Mouse (Mus musculus) G1E (cell line): ENCODE results near the gene Tnc. TPM values are rescaled to one million over a fixed set of nuclear protein-coding genes. Genes with fewer than 3 reads are reported as not detected.

Source experiments
- ATAC-seq: 2 replicates; pipeline ENCODE4 v1.8.0; 2016; ENCODE audit warnings: mild to moderate bottlenecking; ENCODE audit not compliant: insufficient number of reproducible peaks, poor library complexity, low FRiP score, severe bottlenecking; ENCODE audit errors: extremely low read depth
- DNase-seq: peaks from one replicate; pipeline ENCODE4 v3.0.0; 2012; ENCODE audit warnings: low spot score
- H3K27me3 ChIP-seq: 2 replicates; pipeline ENCODE4 v1.6.1; 2012; ENCODE audit warnings: mild to moderate bottlenecking, low read length, inconsistent platforms; ENCODE audit not compliant: insufficient read depth
- H3K36me3 ChIP-seq: replicated peaks from 2 replicates; pipeline ENCODE3; 2012; ENCODE audit warnings: mild to moderate bottlenecking, inconsistent platforms
- H3K4me1 ChIP-seq: 2 replicates; pipeline ENCODE4 v1.6.1; 2012; ENCODE audit warnings: low read depth, low read length, inconsistent platforms, mixed read lengths; ENCODE audit not compliant: insufficient read depth
- H3K4me3 ChIP-seq: 2 replicates; pipeline ENCODE4 v1.5.1; 2012; ENCODE audit warnings: low read depth, mild to moderate bottlenecking, inconsistent platforms, low read length, moderate library complexity, mixed read lengths
- H3K9me3 ChIP-seq: replicated peaks from 2 replicates; pipeline ENCODE4 v1.6.1; 2012; ENCODE audit warnings: inconsistent platforms
- CTCF ChIP-seq: IDR thresholded peaks from 2 replicates; pipeline ENCODE4 v1.5.1; 2012; ENCODE audit warnings: low read depth, low read length, inconsistent platforms, mixed read lengths
- GATA1 ChIP-seq: IDR thresholded peaks from 2 replicates; pipeline ENCODE4 v1.6.1; 2012; ENCODE audit warnings: borderline replicate concordance, low read length, inconsistent platforms, mixed read lengths
- GATA2 ChIP-seq: IDR thresholded peaks from 2 replicates; pipeline ENCODE4 v1.6.1; 2012; ENCODE audit warnings: low read depth, low read length, inconsistent platforms, borderline replicate concordance
- POLR2AphosphoS5 ChIP-seq: IDR thresholded peaks from 2 replicates; pipeline ENCODE4 v1.6.1; 2012; ENCODE audit warnings: low read depth, low read length, inconsistent platforms; ENCODE audit not compliant: insufficient replicate concordance
- TAL1 ChIP-seq: conservative IDR thresholded peaks from 2 replicates; pipeline ENCODE4 v1.6.1; 2012; ENCODE audit warnings: low read depth, low read length, inconsistent platforms, mixed read lengths
- polyA plus RNA-seq: library from polyadenylated mRNA; stranded (reverse); fragments of >175 nt; gene quantifications from 2 replicates; pipeline ENCODE4 v1.2.3, GENCODE M21; 2012
- total RNA-seq, 2 experiments: library from RNA; stranded (forward) in 1 of 2; stranded (reverse) in 1 of 2; fragments of 200-1000 nt in 1 of 2; fragments of >200 nt in 1 of 2; fragmentation: Nextera tagmentation in 1 of 2; gene quantifications; 2 replicates each; pipeline ENCODE4 v1.2.3; 2014 to 2017

The Tnc gene
- total and polyA plus RNA-seq, 3 experiments: 0.16 TPM; not detected in 2

DNA sequence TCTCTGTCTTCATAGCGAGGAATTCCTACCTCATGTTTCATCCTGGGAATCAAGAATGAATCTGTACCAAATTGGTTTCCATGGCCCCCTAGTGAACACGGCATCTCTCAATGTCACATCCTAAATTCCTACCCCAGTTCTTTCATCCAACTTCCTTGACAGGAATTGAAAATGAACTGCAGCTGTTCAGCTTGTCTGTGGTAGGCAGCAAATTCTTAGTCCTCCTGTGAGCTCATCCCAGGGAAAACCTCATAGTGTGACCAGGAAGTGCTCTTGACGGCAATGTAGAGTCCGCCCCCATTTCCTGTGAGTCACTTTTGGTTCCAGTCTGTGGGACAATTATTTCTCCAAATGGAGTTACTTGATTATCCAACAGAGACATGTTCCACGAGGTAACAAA is 37.0 kb upstream of the Tnc start:
- no peak for ATAC-seq
- peaks cover 4% of the 10 kb centered on the region; the same call in 1 of the 2 replicates for H3K9me3 ChIP-seq
- no peak for DNase-seq
- no peak for TF ChIP-seq POLR2AphosphoS5
- H3K4me3 ChIP-seq: no peak overlapping the region
- no peaks in the 10 kb centered on the region for H3K27me3 ChIP-seq
- no peaks in the 10 kb centered on the region for H3K4me1 ChIP-seq
- H3K36me3 ChIP-seq: no peaks in the 10 kb centered on the region

- TF ChIP-seq TAL1: no peak
- Histone ChIP-seq H3K36me3 (no peaks in the 10 kb centered on the region), H3K4me1 (no peaks in the 10 kb centered on the region), H3K4me3 (no peak overlapping the region), H3K9me3 (peaks cover 14% of the 10 kb centered on the region), H3K27me3 (no peaks in the 10 kb centered on the region)
- ATAC-seq (no peak), DNase-seq (no peak)
Measured at GRCm38 (mm10) chr4:64078029-64078619, 31.3 kb upstream of the Tnc start.

DNA sequence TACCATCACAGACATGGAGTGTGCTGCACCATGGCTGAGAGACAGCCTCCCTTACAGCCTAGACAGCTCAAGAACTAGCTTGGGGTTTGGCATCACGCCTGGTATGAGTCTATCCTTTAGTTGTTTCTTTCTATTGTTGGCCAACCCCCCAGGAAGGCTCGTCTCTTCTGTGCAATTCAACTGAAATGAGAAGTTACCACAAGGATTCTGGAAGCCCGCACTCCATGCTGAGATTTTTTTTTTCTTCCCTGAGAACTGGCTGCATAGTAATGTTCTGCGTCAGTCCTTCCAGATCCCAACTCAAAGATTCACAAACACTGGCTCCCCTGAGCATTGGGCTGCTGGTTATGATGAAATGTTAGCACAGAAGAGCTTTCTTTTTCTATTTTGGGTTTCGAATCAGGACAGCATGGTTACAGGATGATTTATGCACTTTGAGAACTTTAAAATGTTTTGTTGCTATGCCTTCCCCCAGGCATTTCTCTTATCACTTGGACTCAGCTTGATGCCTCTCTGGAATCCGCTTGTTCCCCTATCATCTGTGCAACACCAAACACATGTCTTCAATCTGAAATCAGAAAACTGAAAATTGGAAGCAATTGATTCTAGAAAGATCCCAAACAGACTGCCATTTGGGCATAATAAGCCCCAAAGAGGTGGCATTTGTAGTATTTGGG is 29.7 kb upstream of the Tnc start:
- H3K4me1 ChIP-seq: no peaks in the 10 kb centered on the region
- TF ChIP-seq CTCF (no peak), GATA1 (no peak), GATA2 (no peak), POLR2AphosphoS5 (no peak), TAL1 (no peak)
- DNase-seq (no peak), ATAC-seq (no peak)
- H3K4me3 ChIP-seq: no peak overlapping the region
- H3K36me3 ChIP-seq: no peaks in the 10 kb centered on the region
- H3K9me3 ChIP-seq: peaks cover 14% of the 10 kb centered on the region
- H3K27me3 ChIP-seq: no peaks in the 10 kb centered on the region

DNA sequence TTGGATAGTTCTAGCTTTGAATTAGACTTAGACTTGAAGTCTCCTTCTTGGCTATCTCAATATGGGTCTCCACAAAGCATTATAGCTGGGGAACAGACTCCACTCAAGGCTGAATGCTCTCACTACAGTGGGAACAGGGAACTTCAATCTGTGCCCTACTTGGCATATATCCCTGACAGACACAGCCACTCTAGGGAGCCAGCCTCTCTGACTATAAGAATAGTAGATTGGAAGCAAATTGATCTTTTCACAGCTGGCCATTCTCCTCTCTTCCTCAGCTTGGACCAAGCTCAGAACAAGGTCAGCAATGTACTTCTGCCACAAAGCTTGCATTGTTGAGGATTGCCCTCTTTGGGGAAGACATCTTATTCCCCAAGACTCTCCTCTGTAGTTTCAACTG is 27.9 kb upstream of the Tnc start:
- Histone ChIP-seq H3K9me3 (peaks cover 10% of the 10 kb centered on the region), H3K4me1 (no peaks in the 10 kb centered on the region), H3K27me3 (no peaks in the 10 kb centered on the region), H3K4me3 (no peak overlapping the region), H3K36me3 (no peaks in the 10 kb centered on the region)
- ATAC-seq (no peak), DNase-seq (no peak)
- TF ChIP-seq GATA1 (no peak), POLR2AphosphoS5 (no peak), GATA2 (no peak)

- DNase-seq: no peak
- H3K4me3 ChIP-seq: no peak overlapping the region
- ATAC-seq: no peak
- H3K36me3 ChIP-seq: no peaks in the 10 kb centered on the region
- H3K9me3 ChIP-seq: peaks cover 10% of the 10 kb centered on the region
- H3K4me1 ChIP-seq: no peaks in the 10 kb centered on the region
- no peaks in the 10 kb centered on the region for H3K27me3 ChIP-seq
- no peak for TF ChIP-seq GATA1
- no peak for TF ChIP-seq CTCF
- no peak for TF ChIP-seq TAL1
- no peak for TF ChIP-seq GATA2
Measured at GRCm38 (mm10) chr4:64067394-64067793, 20.6 kb upstream of the Tnc start.

DNA sequence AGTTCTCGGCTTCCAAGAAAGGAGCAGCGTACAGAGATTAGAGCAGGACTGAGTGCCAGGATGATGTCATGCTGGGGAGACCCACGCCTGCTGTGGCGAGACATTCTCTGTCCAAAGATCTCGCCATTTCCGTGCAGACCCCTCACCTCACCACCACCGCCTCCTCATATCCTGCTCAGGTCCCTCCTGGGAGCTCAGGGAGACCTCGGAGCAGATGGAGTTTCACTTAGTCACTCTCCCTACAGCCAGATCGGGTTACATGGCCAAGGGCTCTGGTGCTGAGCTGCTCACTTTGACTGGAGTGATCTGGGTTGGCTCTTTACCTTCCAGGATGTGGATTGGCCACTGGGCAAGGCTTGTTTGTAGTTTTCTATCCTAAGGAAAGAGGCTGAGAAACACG is 18.5 kb upstream of the Tnc start:
- TF ChIP-seq GATA1 (no peak), CTCF (no peak), POLR2AphosphoS5 (no peak), GATA2 (no peak)
- DNase-seq: no peak
- no peaks in the 10 kb centered on the region for H3K4me1 ChIP-seq
- ATAC-seq: no peak
- peaks cover 10% of the 10 kb centered on the region for H3K9me3 ChIP-seq
- H3K4me3 ChIP-seq: no peak overlapping the region
- H3K36me3 ChIP-seq: no peaks in the 10 kb centered on the region
- H3K27me3 ChIP-seq: no peaks in the 10 kb centered on the region

- H3K36me3 ChIP-seq: no peaks in the 10 kb centered on the region
- TF ChIP-seq POLR2AphosphoS5 (no peak), CTCF (no peak), GATA2 (no peak)
- H3K9me3 ChIP-seq: peaks cover 12% of the 10 kb centered on the region
- H3K27me3 ChIP-seq: no peaks in the 10 kb centered on the region
- no peak for ATAC-seq
- H3K4me1 ChIP-seq: no peaks in the 10 kb centered on the region
- DNase-seq: no peak
- H3K4me3 ChIP-seq: no peak overlapping the region
Measured at GRCm38 (mm10) chr4:64058856-64059231, 12.0 kb upstream of the Tnc start.
